Mouse (Mus musculus): ENCODE results near the gene Ube2l3.
"Not testable (repeated sequence)": the region's sequence is repeated elsewhere in the genome, so short reads cannot be mapped to it uniquely, and the experiment has no call there.

Ube2l3 gene

GRCm38 (mm10) chr16:17209404-17209960 is 7.0 kb upstream of the Ube2l3 start:
- in situ Hi-C loops (cut with MboI, MseI) = loop anchor here (5.0 kb wide), 1 partner anchor 63 kb away; no protein-coding TSS in a partner anchor

- in situ Hi-C loops (cut with MboI, MseI) = loop anchor here (5.0 kb wide), 1 partner anchor 64 kb away; no protein-coding TSS in a partner anchor
Observed at GRCm38 (mm10) chr16:17208389-17209361, 6.2 kb upstream of the Ube2l3 start, which contains the start of gene Rimbp3. Rimbp3 (plus strand) TSS chr16:17208603.

- in situ Hi-C loops (cut with MboI, MseI) = loop anchor here (5.0 kb wide), 2 partner anchors 67 to 73 kb away; partner anchors contain the start of gene Sdf2l1
Observed at GRCm38 (mm10) chr16:17204990-17205389, 2.5 kb upstream of the Ube2l3 start.

- in situ Hi-C loops (cut with MboI, MseI) = loop anchor here (5.0 kb wide), 1 partner anchor 70 kb away; the partner anchor contains the start of gene Sdf2l1
Observed at GRCm38 (mm10) chr16:17201977-17202376, 472 bp downstream of the Ube2l3 start.

GRCm38 (mm10) chr16:17200953-17201707 is 1.3 kb downstream of the Ube2l3 start:
- in situ Hi-C loops (cut with MboI, MseI) = loop anchor here (5.0 kb wide), 1 partner anchor 69 kb away; the partner anchor contains the start of gene Sdf2l1

- in situ Hi-C loops (cut with MboI, MseI) = loop anchor here (5.0 kb wide), 1 partner anchor 68 kb away; the partner anchor contains the start of gene Sdf2l1
Observed at GRCm38 (mm10) chr16:17200121-17200952, 2.1 kb downstream of the Ube2l3 start.

- in situ Hi-C loops (cut with MboI, MseI) = no loop called here
Observed at GRCm38 (mm10) chr16:17193823-17194222, 8.6 kb downstream of the Ube2l3 start.

- in situ Hi-C loops (cut with MboI, MseI) = no loop called here
Observed at GRCm38 (mm10) chr16:17185475-17185874, 17.0 kb downstream of the Ube2l3 start.

- in situ Hi-C loops (cut with MboI, MseI) = no loop called here
Observed at GRCm38 (mm10) chr16:17183003-17183402, 19.4 kb downstream of the Ube2l3 start.

- in situ Hi-C loops (cut with MboI, MseI) = no loop called here
Observed at GRCm38 (mm10) chr16:17182136-17182535, 20.3 kb downstream of the Ube2l3 start.

GRCm38 (mm10) chr16:17181382-17181781 is 21.1 kb downstream of the Ube2l3 start:
- in situ Hi-C loops (cut with MboI, MseI) = no loop called here

- in situ Hi-C loops (cut with MboI, MseI) = no loop called here
Observed at GRCm38 (mm10) chr16:17179706-17180105, 22.7 kb downstream of the Ube2l3 start.

- in situ Hi-C loops (cut with MboI, MseI) = no loop called here
Observed at GRCm38 (mm10) chr16:17177623-17178170, 24.8 kb downstream of the Ube2l3 start.

- in situ Hi-C loops (cut with MboI, MseI) = no loop called here
Observed at GRCm38 (mm10) chr16:17175765-17176164, 26.7 kb downstream of the Ube2l3 start.

- in situ Hi-C loops (cut with MboI, MseI) = no loop called here
Observed at GRCm38 (mm10) chr16:17168049-17168448, 34.4 kb downstream of the Ube2l3 start.

GRCm38 (mm10) chr16:17167179-17167578 is 35.3 kb downstream of the Ube2l3 start:
- in situ Hi-C loops (cut with MboI, MseI) = no loop called here

- in situ Hi-C loops (cut with MboI, MseI) = not testable (repeated sequence)
Observed at GRCm38 (mm10) chr16:17165478-17165877, 37.0 kb downstream of the Ube2l3 start.

GRCm38 (mm10) chr16:17154346-17154745 is 48.1 kb downstream of the Ube2l3 start:
- in situ Hi-C loops (cut with MboI, MseI) = no loop called here

GRCm38 (mm10) chr16:17151874-17152273 is 50.6 kb downstream of the Ube2l3 start:
- in situ Hi-C loops (cut with MboI, MseI) = no loop called here

GRCm38 (mm10) chr16:17150520-17151258 is 51.8 kb downstream of the Ube2l3 start:
- in situ Hi-C loops (cut with MboI, MseI) = no loop called here

Data from T-helper 2 cell (primary cell).